Mouse (Mus musculus) erythroid progenitor cell, adult 5-6 weeks (primary cell): ENCODE data around the gene Tgtp2. TPM values are rescaled to one million over a fixed set of nuclear protein-coding genes. Genes with fewer than 3 reads are reported as not detected.
A peak's percentile ranks its signal among the peaks of the same experiment; 100 is the strongest.

Source experiments
- ATAC-seq: replicated peaks from 2 replicates; pipeline ENCODE4 v1.8.0; 2016; ENCODE audit warnings: moderate number of reproducible peaks, mild to moderate bottlenecking, moderate TSS enrichment, inconsistent platforms; ENCODE audit not compliant: poor library complexity, low FRiP score, severe bottlenecking
- total RNA-seq, 2 experiments: library from RNA; stranded (forward) in 1 of 2; stranded (reverse) in 1 of 2; fragments of 150-400 nt in 1 of 2; fragments of 186-747, 209-891 nt in 1 of 2; gene quantifications; 2 replicates each; pipeline versions ENCODE4 v1.2.3 to v1.2.4; 2015 to 2017; ENCODE audit warnings: low replicate concordance in 2 of 2

Tgtp2 gene
- total RNA-seq (2015; ENCODE audit: low replicate concordance) (10.5 and 29.3 TPM in 2 replicates), total RNA-seq (2017; ENCODE audit: low replicate concordance) (19.6 and 28.1 TPM in 2 replicates)

- ATAC-seq: peak; percentile 78
Measured at GRCm38 (mm10) chr11:49063713-49064469, at the start of gene Tgtp2. Gene Tgtp2, minus strand, starts transcription at chr11:49064206.

GRCm38 (mm10) chr11:49112624-49113219 lies 48.7 kb upstream of the Tgtp2 start:
- ATAC-seq: no peak

GRCm38 (mm10) chr11:49111000-49111399 lies 47.0 kb upstream of the Tgtp2 start:
- ATAC-seq: no peak

GRCm38 (mm10) chr11:49108833-49109232 lies 44.8 kb upstream of the Tgtp2 start:
- ATAC-seq: peak; percentile 65

GRCm38 (mm10) chr11:49107650-49108537 lies 43.9 kb upstream of the Tgtp2 start:
- no peak for ATAC-seq

GRCm38 (mm10) chr11:49105752-49106151 lies 41.7 kb upstream of the Tgtp2 start:
- ATAC-seq: no peak

- ATAC-seq: peak; percentile 61
Measured at GRCm38 (mm10) chr11:49103047-49103693, 39.2 kb upstream of the Tgtp2 start.

- ATAC-seq: no peak
Measured at GRCm38 (mm10) chr11:49101500-49101899, 37.5 kb upstream of the Tgtp2 start.

GRCm38 (mm10) chr11:49100409-49100808 lies 36.4 kb upstream of the Tgtp2 start:
- peak; percentile 76 for ATAC-seq

- no peak for ATAC-seq
Measured at GRCm38 (mm10) chr11:49095367-49095766, 31.4 kb upstream of the Tgtp2 start.

GRCm38 (mm10) chr11:49093861-49094660 lies 30.1 kb upstream of the Tgtp2 start:
- ATAC-seq: no peak

GRCm38 (mm10) chr11:49092786-49093185 lies 28.8 kb upstream of the Tgtp2 start:
- no peak for ATAC-seq

GRCm38 (mm10) chr11:49092053-49092586 lies 28.1 kb upstream of the Tgtp2 start:
- no peak for ATAC-seq

GRCm38 (mm10) chr11:49091171-49091570 lies 27.2 kb upstream of the Tgtp2 start:
- ATAC-seq: no peak

GRCm38 (mm10) chr11:49090551-49090950 lies 26.5 kb upstream of the Tgtp2 start:
- no peak for ATAC-seq

- no peak for ATAC-seq
Measured at GRCm38 (mm10) chr11:49089735-49090507, 25.9 kb upstream of the Tgtp2 start.

GRCm38 (mm10) chr11:49088990-49089652 lies 25.1 kb upstream of the Tgtp2 start:
- no peak for ATAC-seq
